Mouse (Mus musculus): Measurements from ENCODE around the gene Sec1.

The Sec1 gene

GRCm38 (mm10) chr7:45693921-45694591 lies at the start of gene Sec1:
Gene Sec1, minus strand, starts transcription at chr7:45694402.
- no peak for DNase-seq (ENCODE audit: extremely low spot score, low spot score)

GRCm38 (mm10) chr7:45742338-45742737 lies 48.1 kb upstream of the Sec1 start:
- no peak for DNase-seq (ENCODE audit: extremely low spot score, low spot score)

GRCm38 (mm10) chr7:45741777-45742176 lies 47.6 kb upstream of the Sec1 start:
- DNase-seq (ENCODE audit: extremely low spot score, low spot score) = no peak

- DNase-seq (ENCODE audit: extremely low spot score, low spot score) = no peak
Observed at GRCm38 (mm10) chr7:45741308-45741707, 47.1 kb upstream of the Sec1 start.

GRCm38 (mm10) chr7:45739820-45740219 lies 45.6 kb upstream of the Sec1 start:
- no peak for DNase-seq (ENCODE audit: extremely low spot score, low spot score)

- DNase-seq (ENCODE audit: extremely low spot score, low spot score) = peak; percentile 82
Observed at GRCm38 (mm10) chr7:45739162-45739763, 45.1 kb upstream of the Sec1 start.

- no peak for DNase-seq (ENCODE audit: extremely low spot score, low spot score)
Observed at GRCm38 (mm10) chr7:45733477-45733876, 39.3 kb upstream of the Sec1 start.

- peak; percentile 69 for DNase-seq (ENCODE audit: extremely low spot score, low spot score)
Observed at GRCm38 (mm10) chr7:45730727-45731431, 36.7 kb upstream of the Sec1 start.

- DNase-seq (ENCODE audit: extremely low spot score, low spot score) = no peak
Observed at GRCm38 (mm10) chr7:45727625-45728024, 33.4 kb upstream of the Sec1 start.

GRCm38 (mm10) chr7:45726419-45726818 lies 32.2 kb upstream of the Sec1 start:
- no peak for DNase-seq (ENCODE audit: extremely low spot score, low spot score)

GRCm38 (mm10) chr7:45725713-45726112 lies 31.5 kb upstream of the Sec1 start, which contains the start of gene Spaca4:
Gene Spaca4, minus strand, starts transcription at chr7:45725813.
- no peak for DNase-seq (ENCODE audit: extremely low spot score, low spot score)

- DNase-seq (ENCODE audit: extremely low spot score, low spot score) = no peak
Observed at GRCm38 (mm10) chr7:45725151-45725550, 30.9 kb upstream of the Sec1 start.

- no peak for DNase-seq (ENCODE audit: extremely low spot score, low spot score)
Observed at GRCm38 (mm10) chr7:45723781-45724180, 29.6 kb upstream of the Sec1 start.

- no peak for DNase-seq (ENCODE audit: extremely low spot score, low spot score)
Observed at GRCm38 (mm10) chr7:45723301-45723700, 29.1 kb upstream of the Sec1 start.

GRCm38 (mm10) chr7:45722348-45722713 lies 28.1 kb upstream of the Sec1 start:
- DNase-seq (ENCODE audit: extremely low spot score, low spot score) = no peak

GRCm38 (mm10) chr7:45721642-45722347 lies 27.6 kb upstream of the Sec1 start:
- no peak for DNase-seq (ENCODE audit: extremely low spot score, low spot score)

GRCm38 (mm10) chr7:45721234-45721571 lies 27.0 kb upstream of the Sec1 start:
- DNase-seq (ENCODE audit: extremely low spot score, low spot score) = no peak

- no peak for DNase-seq (ENCODE audit: extremely low spot score, low spot score)
Observed at GRCm38 (mm10) chr7:45720413-45721233, 26.4 kb upstream of the Sec1 start, which contains the start of gene Fam83e. Gene Fam83e, plus strand, starts transcription at chr7:45721212.

- DNase-seq (ENCODE audit: extremely low spot score, low spot score) = no peak
Observed at GRCm38 (mm10) chr7:45719738-45720412, 25.7 kb upstream of the Sec1 start.

GRCm38 (mm10) chr7:45719180-45719579 lies 25.0 kb upstream of the Sec1 start:
- DNase-seq (ENCODE audit: extremely low spot score, low spot score) = no peak

GRCm38 (mm10) chr7:45718331-45718730 lies 24.1 kb upstream of the Sec1 start:
- no peak for DNase-seq (ENCODE audit: extremely low spot score, low spot score)
